Mouse (Mus musculus): ENCODE measurements around the gene Stx6.
"Not testable (repeated sequence)": the region's sequence is repeated elsewhere in the genome, so short reads cannot be mapped to it uniquely, and the experiment has no call there.

Gene Stx6

DNA sequence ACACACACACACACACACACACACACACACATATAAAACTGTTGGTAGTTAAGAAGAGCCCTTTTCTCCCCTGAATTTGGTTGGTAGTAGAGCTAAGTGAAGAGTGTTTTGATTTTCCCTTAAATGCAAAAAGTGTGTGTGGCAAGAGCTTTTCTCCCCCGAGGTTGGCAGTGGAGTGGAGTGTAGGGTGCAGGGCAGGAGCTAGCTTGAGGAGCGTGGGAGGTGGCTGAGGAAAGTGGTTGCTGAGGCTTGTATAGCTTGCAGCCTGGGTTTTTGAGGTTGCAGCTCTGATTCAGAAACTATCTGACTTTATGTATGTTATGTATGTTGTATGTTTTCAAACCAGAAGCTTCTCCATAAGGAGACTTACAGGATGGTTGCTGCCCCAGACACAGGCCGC lies 8.9 kb downstream of the Stx6 start:
- peak; percentile 85 for ATAC-seq (ENCODE audit: low TSS enrichment)

DNA sequence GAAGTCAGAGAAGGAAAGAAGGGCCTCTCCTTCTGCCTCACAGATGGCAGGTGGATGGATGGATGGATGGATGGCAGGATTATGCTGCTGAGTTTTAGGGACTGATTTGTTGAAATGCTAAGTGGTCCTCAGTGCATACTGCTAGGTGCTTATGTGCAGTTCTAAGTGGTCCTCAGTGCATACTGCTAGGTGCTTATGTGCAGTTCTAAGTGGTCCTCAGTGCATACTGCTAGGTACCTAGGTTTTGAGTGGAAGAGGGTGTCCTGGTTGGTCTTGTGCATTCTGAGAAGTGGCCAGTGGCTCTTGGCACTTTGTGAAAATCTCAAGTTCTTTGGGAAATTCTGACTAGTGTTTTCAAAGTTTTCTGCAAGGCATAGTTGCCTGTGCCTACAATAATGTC lies 11.4 kb downstream of the Stx6 start:
- no peak for ATAC-seq (ENCODE audit: low TSS enrichment)

DNA sequence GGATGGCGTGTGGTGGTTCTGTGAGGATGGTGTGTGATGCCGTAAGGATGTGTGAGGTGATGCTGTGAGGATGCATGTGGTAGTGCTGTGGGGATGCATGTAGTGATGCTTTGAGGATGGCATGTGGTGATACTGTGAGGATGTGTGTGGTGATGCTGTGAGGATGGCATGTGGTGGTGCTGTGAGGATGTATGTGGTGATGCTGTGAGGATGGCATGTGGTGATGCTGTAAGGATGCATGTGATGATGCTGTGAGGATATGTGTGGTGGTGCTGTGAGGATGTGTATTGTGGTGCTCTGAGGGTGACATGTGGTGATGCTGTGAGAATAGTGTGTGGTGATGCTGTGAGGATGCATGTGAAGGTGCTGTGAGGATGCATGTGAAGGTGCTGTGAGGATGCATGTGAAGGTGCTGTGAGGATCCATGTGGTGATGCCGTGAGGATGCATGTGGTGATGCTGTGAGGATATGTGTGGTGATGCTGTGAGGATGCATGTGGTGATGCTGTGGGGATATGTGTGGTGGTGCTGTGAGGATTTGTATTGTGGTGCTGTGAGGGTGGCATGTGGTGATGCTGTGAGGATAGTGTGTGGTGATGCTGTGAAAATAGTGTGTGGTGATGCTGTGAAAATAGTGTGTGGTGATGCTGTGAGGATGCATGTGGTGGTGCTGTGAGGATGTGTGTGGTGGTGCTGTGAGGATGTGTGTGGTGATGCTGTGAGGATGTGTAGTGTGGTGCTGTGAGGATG lies 14.6 kb downstream of the Stx6 start:
- ATAC-seq (ENCODE audit: low TSS enrichment), result no peak

DNA sequence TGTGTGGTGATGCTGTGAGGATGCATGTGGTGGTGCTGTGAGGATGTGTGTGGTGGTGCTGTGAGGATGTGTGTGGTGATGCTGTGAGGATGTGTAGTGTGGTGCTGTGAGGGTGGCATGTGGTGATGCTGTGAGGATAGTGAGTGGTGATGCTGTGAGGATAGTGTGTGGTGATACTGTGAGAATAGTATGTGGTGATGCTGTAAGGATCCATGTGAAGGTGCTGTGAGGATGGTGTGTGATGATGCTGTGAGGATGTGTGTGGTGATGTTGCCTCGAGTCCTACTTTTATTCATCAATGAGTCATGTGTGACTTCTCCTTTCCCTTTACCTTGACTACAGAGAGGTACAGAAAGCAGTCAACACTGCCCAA lies 15.1 kb downstream of the Stx6 start:
- not testable (repeated sequence) for ATAC-seq (ENCODE audit: low TSS enrichment)

DNA sequence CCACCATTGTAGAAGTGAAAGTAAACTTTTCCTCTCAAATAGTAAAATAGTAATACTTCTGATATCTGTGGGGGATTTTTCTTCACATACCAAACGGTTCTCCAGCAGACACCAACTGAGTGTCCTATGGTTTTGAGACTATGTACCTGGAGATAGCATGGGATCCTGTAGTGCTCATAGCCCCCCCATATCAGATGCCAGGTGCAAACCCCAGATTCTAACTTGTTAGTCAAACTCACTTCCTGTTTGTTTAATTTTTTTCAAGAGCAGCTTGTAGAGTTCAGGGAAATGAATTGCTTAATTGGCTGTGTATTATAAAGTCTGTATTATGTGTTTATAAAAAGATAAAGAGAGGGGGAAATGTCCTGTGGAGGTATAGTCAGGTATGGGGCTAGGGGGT lies 15.9 kb downstream of the Stx6 start:
- ATAC-seq (ENCODE audit: low TSS enrichment), result no peak

DNA sequence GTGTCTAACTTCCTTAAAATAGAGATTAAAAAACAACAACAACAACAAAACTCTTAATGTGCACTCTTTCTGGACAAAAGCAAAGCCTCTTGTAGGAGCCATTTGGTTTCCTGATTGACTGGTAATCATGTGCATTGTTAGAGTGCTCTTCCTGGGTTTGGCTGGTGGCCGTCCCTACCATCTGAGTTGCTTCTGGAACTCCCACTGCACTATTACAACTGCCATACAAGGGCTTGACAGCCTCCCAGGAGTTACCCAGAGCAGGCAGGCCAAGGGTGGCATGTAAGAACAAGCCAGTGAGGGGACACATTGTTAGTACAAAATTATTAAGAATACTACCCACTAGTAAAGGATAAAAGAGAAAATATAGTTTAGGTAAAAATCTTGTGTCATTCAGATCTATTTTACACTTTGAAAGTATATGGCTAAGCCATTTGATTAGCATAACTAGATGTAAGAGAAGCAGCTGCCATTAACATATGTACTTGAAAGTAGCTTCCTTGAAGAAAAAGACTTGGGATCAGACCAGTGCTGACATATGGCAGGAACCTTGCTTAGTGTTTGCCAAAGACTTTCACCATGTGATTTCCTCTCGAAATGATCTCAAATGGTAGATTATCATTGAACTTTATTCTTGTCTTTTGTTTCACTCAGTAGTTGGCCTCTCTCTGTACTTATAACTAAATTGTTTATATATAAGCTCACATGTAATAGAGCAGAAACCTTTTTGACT lies 19.8 kb downstream of the Stx6 start:
- no peak for ATAC-seq (ENCODE audit: low TSS enrichment)

DNA sequence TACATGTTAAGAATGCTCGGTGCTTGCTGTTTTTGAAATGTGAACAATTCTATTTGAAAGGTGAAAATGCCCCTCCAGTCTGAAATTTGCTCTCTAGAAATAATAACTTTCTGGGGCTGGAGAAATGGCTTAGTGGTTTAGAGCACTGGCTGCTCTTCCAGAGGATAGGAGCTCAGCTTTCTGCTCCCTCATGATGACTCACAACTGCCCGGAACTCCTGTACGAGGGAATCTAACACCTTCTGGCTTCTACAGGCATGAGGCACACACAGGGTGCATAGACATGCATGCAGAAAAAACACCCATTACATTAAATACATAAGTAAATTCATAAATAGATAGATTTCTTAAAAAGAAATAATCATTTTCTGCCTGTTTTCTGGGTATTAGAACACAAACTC lies 25.7 kb downstream of the Stx6 start:
- no peak for ATAC-seq (ENCODE audit: low TSS enrichment)

DNA sequence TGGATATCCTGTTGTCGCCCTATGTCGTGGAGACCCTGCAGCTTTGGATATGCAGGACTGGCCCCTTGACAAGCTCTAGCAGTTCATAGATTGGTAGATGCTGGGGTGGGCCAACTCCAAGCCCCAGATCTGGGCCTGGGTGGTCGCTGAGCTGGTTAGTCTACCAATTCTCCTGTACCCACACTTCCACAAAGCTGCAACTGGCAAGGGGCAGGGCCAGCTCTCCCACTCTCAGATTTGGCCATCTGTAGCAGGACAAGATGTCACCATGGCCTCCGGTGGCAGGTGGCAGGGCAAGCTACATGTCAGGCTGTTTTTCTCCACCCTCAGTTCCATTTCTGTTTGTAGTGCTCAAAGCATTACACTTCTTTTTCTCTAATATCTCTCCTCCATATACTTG lies 30.1 kb downstream of the Stx6 start:
- ATAC-seq (ENCODE audit: low TSS enrichment), result no peak

DNA sequence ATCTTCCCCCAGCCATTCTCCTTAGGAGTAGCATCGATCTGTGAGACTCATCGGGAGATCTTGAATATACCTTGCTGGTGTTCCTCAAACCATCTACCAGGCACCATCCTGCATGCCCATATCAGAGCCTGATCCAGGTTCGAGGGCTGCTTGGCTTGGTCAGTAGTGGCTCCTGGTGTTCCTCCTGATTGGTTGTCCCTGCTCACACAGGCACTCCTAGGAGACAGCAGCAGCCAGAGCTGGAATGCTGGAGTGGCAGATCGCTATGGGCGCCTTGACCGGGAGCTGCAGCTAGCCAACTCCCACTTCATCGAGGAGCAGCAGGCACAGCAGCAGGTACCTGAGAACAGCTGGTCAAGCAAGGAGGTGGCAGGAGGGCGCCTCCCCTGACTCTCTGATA lies 32.7 kb downstream of the Stx6 start:
- ATAC-seq (ENCODE audit: low TSS enrichment), result no peak

DNA sequence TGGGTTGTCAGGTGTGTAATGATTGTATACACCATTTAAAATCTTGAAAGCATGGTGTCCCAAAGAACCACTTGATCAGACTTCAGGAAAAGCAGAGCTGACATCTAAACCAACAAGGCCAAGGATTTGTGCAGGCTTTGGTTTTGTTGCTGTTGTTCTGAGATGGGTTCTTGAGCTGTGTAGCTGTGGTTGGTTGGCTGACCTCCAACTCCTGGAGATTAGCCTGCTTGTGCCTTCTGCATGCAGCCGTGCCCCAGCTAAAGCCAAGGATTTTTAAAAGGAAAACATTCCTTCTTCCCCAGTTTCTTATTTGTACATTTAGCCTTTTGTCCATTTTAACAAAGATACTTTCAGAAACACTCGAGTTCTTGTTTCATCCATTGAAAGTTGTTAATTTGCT lies 33.2 kb downstream of the Stx6 start:
- ATAC-seq (ENCODE audit: low TSS enrichment), result no peak

DNA sequence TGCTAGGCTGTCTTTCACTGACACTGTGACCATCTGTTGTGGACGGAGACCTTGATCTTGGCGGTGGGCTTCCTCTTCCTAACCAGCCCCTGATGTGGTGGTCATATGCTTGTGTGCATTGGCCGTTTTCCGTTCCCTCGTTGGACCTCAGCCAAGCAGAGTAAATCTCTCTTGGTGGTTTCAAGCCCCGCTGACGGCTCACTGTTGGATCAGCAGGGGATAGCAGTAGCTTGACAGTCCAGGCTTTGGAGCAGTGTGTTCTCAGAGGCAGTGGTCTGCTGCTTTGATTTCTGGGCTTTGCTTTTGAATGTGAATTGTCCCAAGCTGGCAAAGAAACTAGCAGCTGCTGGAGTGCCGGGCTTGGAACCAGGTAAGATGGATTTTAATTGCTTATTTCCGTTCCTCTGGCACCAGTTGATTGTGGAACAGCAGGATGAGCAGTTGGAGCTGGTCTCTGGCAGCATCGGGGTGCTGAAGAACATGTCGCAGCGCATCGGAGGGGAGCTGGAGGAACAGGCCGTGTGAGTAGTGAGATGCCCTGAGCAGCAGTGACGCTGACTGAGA lies 34.4 kb downstream of the Stx6 start:
- peak; percentile 50 for ATAC-seq (ENCODE audit: low TSS enrichment)

DNA sequence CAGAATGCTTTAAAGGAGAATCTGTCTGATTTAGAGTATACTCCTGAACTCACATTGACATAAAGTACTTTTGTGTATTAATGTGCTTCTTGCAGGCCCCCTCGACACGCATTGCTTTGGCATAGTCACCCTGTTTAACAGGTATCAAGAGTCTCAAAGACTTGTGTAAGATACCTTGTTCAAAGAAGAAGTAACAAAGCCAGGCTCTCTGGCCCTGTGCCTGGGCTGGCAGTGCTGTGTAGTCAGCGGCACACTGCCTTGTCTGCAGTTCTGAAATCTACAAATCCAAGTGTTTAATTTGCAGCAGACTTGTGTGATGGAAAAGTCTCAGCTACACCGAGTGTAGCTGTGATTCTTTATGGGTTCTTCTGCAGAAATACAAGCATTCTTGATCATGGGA lies 38.2 kb downstream of the Stx6 start:
- ATAC-seq (ENCODE audit: low TSS enrichment), result no peak

DNA sequence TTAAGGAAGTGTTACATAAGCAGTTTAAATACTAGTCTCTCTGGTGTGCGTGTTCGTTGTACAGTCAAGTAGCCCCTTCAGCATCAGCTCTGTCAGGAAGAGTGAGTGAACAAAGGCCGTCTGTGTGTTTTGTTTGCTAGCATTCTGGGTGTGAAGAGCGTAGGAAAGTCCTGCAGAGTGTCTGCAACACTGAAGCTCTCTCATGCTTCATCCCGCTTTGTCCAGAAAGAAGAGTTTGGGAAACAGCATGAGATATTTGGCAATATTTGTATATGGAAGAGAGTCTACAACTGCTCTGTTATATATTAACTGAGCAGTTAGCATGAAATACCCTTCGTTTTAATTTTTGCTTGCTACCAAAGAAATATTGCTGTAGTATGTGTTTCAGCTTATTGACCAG lies 41.0 kb downstream of the Stx6 start:
- ATAC-seq (ENCODE audit: low TSS enrichment), result no peak

DNA sequence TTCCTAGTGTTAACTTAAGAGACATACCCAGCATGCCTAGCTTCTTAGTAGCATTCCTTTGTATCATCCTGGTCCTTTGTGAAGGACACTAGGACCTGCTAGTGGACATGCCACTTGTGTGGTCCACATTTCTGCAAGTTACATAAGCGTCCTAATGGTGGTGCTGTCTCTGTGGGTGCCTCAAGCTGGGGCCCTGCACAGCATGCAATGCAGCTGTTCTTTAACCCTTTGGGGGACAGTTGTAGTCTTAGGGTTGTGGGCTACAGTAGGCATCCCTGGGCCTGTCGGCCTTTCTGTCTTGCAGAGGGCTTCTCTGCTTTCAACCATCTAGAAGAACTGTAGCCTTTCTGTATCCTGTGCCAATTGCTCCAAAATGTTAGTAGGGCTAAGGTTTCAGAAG lies 42.5 kb downstream of the Stx6 start:
- ATAC-seq (ENCODE audit: low TSS enrichment), result no peak

DNA sequence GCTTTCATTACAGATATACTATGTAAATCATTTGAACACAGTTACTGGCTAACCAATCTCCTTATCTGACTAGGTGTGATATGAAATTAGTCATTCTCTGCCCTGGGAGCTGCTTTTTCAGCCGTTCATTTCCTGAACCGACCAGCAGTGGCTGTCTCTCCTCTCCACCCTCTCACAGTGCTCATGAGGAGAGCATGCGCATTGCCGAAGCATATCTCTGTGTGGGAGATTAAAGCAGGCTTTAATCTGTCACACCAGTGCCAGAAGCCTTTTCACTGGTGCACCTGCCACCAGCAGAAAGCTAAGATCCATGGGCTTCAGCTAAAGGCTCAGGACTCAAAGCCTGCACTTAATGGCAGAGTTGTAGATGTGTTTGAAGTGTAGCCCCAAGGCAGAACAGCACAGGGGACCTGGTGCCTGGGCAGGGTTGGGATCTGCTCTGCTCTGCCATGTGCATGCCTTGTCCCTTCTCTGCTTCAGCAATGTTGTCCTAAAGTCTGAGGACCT lies 42.9 kb downstream of the Stx6 start:
- ATAC-seq (ENCODE audit: low TSS enrichment), result peak; percentile 62

DNA sequence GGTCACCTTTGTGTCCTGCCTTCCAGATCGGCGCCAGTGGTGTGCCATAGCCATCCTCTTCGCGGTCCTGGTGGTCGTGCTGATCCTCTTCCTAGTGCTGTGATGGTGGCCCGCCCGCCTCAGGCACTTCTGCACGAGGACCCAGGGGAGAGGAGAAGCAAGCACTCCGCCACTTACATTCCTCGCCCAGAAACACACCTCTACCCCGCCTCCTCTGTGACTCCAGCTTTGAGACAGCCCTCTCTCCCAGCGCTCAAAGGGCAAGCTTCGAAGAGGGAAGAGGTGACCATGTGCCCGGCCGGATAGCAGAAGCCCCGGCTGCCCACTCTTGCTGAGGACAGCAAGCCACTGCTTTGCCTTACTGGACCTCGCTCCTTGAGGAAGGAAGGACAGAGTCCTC lies 43.4 kb downstream of the Stx6 start:
- peak; percentile 2; the same call in 1 of the 2 replicates for ATAC-seq (ENCODE audit: low TSS enrichment)

DNA sequence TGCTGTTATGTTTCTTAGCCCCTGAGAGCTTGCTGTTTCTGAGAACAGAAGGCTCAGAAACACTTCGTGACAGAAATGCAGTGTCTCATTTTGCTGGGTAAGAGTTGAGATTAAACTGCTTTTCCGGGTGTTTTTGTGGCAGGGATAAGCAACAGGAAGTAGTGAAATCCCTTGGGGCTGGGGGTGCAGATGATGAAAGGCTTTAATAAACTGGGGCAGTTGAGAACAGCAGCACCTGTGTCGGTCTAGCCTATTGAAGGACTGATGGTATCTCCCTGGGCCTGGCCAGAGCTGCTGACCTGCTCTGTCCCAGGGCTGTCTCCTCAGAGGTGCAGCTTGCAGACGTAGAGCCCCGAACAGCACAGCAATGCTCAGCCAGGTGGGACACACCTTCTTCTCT lies 44.0 kb downstream of the Stx6 start:
- peak; percentile 48; the same call in 1 of the 2 replicates for ATAC-seq (ENCODE audit: low TSS enrichment)

DNA sequence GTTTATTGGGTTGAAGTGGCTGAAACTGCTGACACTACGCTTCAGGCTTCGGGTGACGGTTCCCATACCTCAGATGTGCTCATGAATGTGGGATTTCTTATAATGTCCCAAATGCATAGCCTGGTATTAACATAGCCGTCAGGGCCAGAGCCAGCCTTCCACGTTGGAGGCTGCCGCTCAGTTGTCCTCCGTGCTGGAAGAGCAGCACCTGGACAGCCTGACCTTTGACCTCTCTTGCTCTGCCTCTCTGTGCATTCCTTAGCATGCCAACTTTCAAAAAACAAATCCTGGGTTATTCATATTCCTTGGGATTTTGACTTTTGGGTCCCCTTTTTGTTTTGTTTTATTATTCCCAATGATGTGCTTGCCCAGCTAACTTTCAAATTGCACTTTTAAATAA lies 44.6 kb downstream of the Stx6 start:
- ATAC-seq (ENCODE audit: low TSS enrichment), result no peak

DNA sequence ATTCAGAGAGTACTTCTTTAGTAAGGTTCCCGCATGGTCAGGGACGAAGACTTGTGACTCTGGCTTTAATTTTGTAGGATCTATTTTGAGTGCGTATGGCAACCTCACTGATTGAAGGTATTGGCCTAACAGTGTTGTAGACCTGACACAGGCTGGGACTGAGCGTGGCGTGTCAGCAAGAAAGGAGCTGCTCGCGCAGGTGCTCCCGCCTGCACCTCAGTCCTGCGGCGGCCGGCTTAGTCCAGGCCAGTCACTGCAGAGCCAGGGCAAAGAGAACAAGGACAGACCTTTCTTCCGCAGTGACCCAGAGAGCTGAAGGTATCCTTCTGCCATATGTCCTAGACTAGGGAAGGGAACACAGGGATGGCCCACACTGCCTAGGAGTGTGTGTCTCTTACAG lies 45.4 kb downstream of the Stx6 start:
- no peak for ATAC-seq (ENCODE audit: low TSS enrichment)

DNA sequence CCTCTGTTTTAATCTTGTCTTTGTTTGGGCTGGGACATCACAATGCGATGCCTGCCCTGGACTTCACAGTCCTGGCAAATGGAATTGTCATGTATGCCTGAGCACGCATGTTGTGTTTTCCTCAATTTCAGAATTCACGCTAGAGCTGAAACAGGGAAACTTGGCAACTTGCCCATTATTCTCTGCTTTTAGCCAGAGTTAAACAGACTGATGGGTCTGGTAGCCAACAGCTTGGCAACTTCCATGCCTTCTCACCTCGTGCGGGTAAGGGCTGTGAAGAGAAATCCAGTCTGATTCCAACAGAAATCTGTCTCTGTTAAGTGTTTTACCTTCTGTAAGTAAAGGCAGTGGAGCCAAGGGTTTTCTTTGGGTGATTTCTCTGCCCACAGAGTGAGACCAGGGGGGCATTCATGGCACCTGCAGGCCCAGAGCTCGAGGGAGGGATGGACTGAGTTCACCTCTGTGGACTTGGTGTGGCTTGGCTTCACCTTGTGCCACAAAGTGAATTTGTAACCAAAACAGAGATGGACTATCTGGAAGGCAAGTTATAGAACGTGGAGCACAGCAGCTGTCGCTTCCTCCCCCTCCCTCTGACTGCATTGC lies 46.1 kb downstream of the Stx6 start:
- no peak; the same call in 1 of the 2 replicates for ATAC-seq (ENCODE audit: low TSS enrichment)

DNA sequence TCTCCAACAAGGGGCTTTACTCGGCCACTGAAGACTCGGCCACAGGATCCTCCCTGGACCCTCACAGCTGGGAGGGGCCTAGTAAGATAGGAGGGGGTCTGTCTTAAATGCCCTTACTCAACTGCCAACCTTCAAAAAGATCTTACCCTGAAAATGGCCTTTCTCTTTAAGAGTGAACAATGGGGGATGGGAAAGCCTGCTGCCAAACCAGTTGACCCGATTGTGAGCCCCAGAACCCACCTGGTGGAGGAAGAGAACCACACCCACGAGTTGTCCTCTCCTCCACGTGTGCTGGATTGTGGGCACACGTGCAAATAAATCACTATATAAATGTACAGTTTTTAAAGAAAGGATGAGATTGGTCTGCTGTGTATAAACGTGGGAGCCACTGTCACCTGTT lies 46.8 kb downstream of the Stx6 start:
- ATAC-seq (ENCODE audit: low TSS enrichment), result no peak

DNA sequence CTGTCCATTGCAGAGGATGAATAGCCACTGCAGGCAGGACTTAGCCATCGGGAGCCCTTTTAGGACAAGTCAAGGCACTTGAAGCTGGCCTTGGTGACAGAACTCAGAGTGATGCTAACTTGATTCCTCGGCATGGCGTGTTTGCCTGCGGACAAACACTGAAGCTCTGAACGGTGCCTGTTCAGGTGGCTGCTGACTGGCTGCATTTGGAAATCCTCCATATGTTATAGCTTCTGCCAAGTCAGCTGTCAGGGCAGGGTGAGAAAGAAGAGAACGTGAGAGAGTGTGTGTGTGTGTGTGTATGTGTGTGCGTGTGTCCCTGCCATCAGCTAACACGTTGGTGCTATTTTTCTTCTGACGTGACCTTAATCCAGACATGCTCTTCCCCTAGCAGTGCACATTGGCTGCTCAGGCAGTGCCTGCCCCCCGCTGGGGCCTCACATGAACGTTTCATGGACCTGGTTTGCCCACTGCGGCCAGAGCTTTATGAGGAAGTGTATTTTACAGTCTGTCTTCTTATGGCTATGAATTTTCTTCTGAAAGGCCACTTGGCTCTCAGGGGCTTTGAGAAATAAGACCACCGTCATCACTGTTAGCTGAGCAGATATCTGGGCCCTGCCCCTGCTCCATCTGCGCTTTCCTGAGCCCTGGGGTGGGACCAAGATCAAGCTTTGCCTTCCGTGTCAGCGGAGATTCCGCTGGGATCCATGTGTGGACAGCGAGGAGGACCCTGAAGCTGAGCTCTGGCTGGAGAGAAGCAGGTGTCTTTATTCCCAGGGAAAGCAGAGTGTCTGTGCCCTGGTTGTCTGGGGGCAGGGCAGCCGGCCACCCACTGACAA lies 47.5 kb downstream of the Stx6 start:
- ATAC-seq (ENCODE audit: low TSS enrichment), result no peak

Data from frontal cortex, adult (tissue).